Mouse (Mus musculus): ENCODE measurements around the gene Islr. TPM values are rescaled to one million over a fixed set of nuclear protein-coding genes. Genes with fewer than 3 reads are reported as not detected.

Gene Islr
- polyA plus RNA-seq, 1 experiment from 2014 or later: 210 TPM

DNA sequence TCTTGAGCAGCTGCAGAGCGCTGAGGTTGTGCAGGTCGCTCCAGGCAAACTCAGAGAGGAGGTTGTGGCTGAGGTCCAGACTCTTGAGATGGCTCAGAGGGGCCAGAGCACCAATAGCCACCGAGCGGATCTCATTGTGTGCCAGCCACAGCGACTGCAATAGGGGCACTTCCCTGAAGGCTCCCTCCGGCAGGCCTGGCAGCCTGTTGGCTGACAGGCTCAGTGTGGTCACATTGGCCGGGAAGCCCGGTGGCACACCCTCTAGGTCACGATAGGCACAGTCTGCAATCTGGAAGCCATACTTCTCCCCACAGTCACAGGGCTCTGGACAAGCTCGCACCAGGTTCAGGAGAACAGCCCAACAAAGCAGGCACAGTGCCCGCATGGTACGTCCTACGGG lies 46.3 kb downstream of the Islr start:
- no peaks in the 10 kb centered on the region for H3K9me3 ChIP-seq
- H3K4me3 ChIP-seq: peak overlapping the region; percentile 50
- H3K36me3 ChIP-seq: peaks cover 28% of the 10 kb centered on the region
- WGBS: 65% methylated on average over 13 of the region's 13 CpGs
- H3K27me3 ChIP-seq: no peaks in the 10 kb centered on the region
- peaks cover 83% of the 10 kb centered on the region for H3K4me1 ChIP-seq
- H3K9ac ChIP-seq: peak overlapping the region; percentile 78
- peak overlapping the region; percentile 91 for H3K4me2 ChIP-seq (replicated peaks)
- peak overlapping the region; percentile 100 for H3K27ac ChIP-seq
- no peak for ATAC-seq (ENCODE audit: low FRiP score, low read depth)

GRCm38 (mm10) chr9:58156819-58157560 lies 47.1 kb downstream of the Islr start:
- Histone ChIP-seq H3K4me2 (replicated peaks) (peak overlapping the region; percentile 91), H3K9ac (peak overlapping the region; percentile 78)

DNA sequence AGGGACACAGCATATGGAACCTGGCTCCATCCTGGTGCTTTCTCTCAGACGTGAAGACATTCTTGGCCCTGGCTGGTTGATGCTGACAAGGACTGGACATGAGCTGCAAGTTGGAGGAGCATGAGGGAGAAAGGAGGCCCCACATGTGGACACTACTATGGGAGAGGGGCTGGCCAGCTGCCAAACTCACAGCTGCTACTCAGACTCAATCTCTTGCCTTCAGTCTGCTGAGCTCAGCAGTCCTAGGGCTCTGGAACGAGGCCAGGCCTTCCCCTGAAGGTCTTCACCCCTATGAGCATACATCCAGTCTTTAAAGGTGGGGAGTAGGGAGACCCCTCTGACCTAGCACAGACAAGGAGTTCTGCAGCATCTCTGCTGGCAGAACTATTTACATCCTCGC lies 48.7 kb downstream of the Islr start:
- 40% methylated on average over 3 of the region's 3 CpGs for WGBS
- peak overlapping the region; percentile 3; the same call in 1 of the 2 replicates for H3K9ac ChIP-seq
- H3K9me3 ChIP-seq: no peaks in the 10 kb centered on the region
- H3K36me3 ChIP-seq: peaks cover 53% of the 10 kb centered on the region
- no peak for ATAC-seq (ENCODE audit: low FRiP score, low read depth)
- H3K4me1 ChIP-seq: peaks cover 84% of the 10 kb centered on the region
- no peaks in the 10 kb centered on the region for H3K27me3 ChIP-seq
- peak overlapping the region; percentile 50; the same call in 1 of the 2 replicates for H3K4me3 ChIP-seq
- H3K4me2 ChIP-seq (replicated peaks): peak overlapping the region; percentile 91
- peak overlapping the region; percentile 100 for H3K27ac ChIP-seq

More at GRCm38 (mm10) chr9:58156819-58157560, 47.1 kb downstream of the Islr start:
- Histone ChIP-seq H3K4me1 (peaks cover 86% of the 10 kb centered on the region), H3K27ac (peak overlapping the region; percentile 100), H3K27me3 (no peaks in the 10 kb centered on the region), H3K36me3 (peaks cover 37% of the 10 kb centered on the region), H3K4me3 (peak overlapping the region; percentile 50), H3K9me3 (no peaks in the 10 kb centered on the region)
- no peak for ATAC-seq (ENCODE audit: low FRiP score, low read depth)
- 80% methylated on average over 22 of the region's 22 CpGs for WGBS

DNA sequence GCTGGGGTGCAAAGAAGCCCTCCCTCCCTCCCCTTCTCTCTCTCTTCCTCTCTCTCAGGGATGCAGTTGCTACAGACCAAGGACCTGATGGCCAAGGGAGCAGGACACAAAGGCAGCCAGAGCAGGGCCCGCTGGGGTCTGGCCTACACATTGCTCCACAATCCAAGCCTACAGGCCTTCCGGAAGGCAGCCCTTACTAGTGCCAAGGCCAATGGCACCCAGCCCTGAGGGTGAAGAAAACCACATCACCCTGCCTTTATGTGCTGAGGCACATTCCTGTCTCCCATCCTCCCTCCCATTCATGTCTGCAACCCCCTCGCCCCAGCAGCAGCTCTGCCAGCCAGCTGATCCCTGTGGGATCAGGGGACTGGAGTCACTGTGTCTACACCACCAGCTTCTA lies 51.0 kb downstream of the Islr start:
- no peaks in the 10 kb centered on the region for H3K27me3 ChIP-seq
- peak overlapping the region; percentile 80; the same call in 1 of the 2 replicates for H3K27ac ChIP-seq
- 82% methylated on average over 3 of the region's 3 CpGs for WGBS
- no peaks in the 10 kb centered on the region for H3K9me3 ChIP-seq
- peak overlapping the region; percentile 53; the same call in 1 of the 2 replicates for H3K9ac ChIP-seq
- peaks cover 70% of the 10 kb centered on the region for H3K4me1 ChIP-seq
- H3K4me3 ChIP-seq: no peak overlapping the region
- no peak for ATAC-seq (ENCODE audit: low FRiP score, low read depth)
- H3K4me2 ChIP-seq (replicated peaks): peak overlapping the region; percentile 91
- peaks cover 68% of the 10 kb centered on the region for H3K36me3 ChIP-seq

GRCm38 (mm10) chr9:58150733-58151361 lies 53.3 kb downstream of the Islr start:
- whole genome bisulfite sequencing: 68% methylated on average over 4 of the region's 4 CpGs
- Histone ChIP-seq H3K36me3 (peaks cover 60% of the 10 kb centered on the region), H3K4me3 (no peak overlapping the region), H3K9me3 (no peaks in the 10 kb centered on the region), H3K4me2 (replicated peaks) (no peak overlapping the region), H3K27ac (no peak overlapping the region), H3K9ac (no peak overlapping the region), H3K4me1 (peaks cover 61% of the 10 kb centered on the region), H3K27me3 (no peaks in the 10 kb centered on the region)
- no peak for ATAC-seq (ENCODE audit: low FRiP score, low read depth)

DNA sequence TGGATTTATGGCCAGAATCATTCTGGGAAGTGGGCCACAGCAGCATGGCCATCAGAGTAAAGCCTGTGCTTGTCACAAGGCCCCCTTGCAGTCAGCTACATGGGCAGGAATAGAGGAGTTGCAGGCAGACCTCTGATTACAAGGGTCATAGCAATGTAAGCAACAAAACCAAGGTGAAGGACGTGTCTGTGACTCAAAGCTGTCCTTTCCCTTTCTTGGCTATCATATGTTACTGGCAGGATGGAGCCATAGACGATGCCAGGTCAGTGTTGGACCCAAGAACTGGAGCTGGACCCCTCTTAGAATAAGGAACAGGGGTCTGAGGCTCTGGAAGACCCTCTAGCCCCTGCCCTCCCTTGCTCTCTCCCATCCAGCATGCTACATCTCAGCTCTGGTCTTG lies 55.3 kb downstream of the Islr start:
- Histone ChIP-seq H3K36me3 (peaks cover 51% of the 10 kb centered on the region), H3K4me2 (replicated peaks) (no peak overlapping the region), H3K4me1 (peaks cover 54% of the 10 kb centered on the region), H3K9me3 (no peaks in the 10 kb centered on the region), H3K4me3 (no peak overlapping the region), H3K9ac (no peak overlapping the region), H3K27me3 (no peaks in the 10 kb centered on the region), H3K27ac (no peak overlapping the region)
- ATAC-seq (ENCODE audit: low FRiP score, low read depth): no peak
- 71% methylated on average over 2 of the region's 2 CpGs for WGBS

- no peaks in the 10 kb centered on the region for H3K27me3 ChIP-seq
- 84% methylated on average over 5 of the region's 5 CpGs for WGBS
- no peak for ATAC-seq (ENCODE audit: low FRiP score, low read depth)
- H3K27ac ChIP-seq: no peak overlapping the region
- H3K4me1 ChIP-seq: peaks cover 46% of the 10 kb centered on the region
- H3K4me2 ChIP-seq (replicated peaks): no peak overlapping the region
- no peak overlapping the region for H3K4me3 ChIP-seq
- H3K9me3 ChIP-seq: no peaks in the 10 kb centered on the region
- H3K36me3 ChIP-seq: peaks cover 31% of the 10 kb centered on the region
- H3K9ac ChIP-seq: no peak overlapping the region
Measured at GRCm38 (mm10) chr9:58145417-58145816, 58.7 kb downstream of the Islr start.

DNA sequence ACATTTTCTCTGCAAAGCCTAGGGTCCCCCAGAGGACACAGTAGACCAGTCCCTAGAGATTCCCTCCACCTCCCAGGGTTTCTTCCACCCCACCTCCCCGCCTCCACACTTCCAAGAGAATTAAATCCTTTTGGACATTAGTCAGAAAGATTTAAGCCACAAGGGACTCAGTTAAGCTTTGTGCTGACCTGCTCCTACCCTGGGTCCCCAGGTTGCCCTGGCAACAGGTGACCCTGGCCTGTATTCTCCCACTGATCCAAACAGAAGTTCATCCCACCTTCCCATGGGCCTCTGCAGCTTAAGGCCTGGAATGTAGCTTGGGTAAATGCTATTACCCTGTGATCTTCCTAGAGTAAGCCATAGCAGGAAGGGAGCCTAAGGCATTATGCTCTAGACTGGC lies 59.4 kb downstream of the Islr start:
- Histone ChIP-seq H3K9me3 (no peaks in the 10 kb centered on the region), H3K4me3 (no peak overlapping the region), H3K9ac (no peak overlapping the region), H3K36me3 (peaks cover 31% of the 10 kb centered on the region), H3K4me1 (peaks cover 54% of the 10 kb centered on the region), H3K4me2 (replicated peaks) (no peak overlapping the region), H3K27me3 (no peaks in the 10 kb centered on the region), H3K27ac (no peak overlapping the region)
- WGBS: 57% methylated on average over 1 of the region's 1 CpGs
- ATAC-seq (ENCODE audit: low FRiP score, low read depth): no peak

GRCm38 (mm10) chr9:58143419-58143818 lies 60.7 kb downstream of the Islr start:
- Histone ChIP-seq H3K4me3 (no peak overlapping the region), H3K9ac (0 out of 2 replicates have a peak overlapping the region, but pooled peaks have one; percentile 31)

GRCm38 (mm10) chr9:58139947-58140346 lies 64.2 kb downstream of the Islr start:
- Histone ChIP-seq H3K4me2 (replicated peaks) (no peak overlapping the region), H3K27me3 (no peaks in the 10 kb centered on the region), H3K9ac (no peak overlapping the region), H3K36me3 (peaks cover 19% of the 10 kb centered on the region), H3K9me3 (no peaks in the 10 kb centered on the region), H3K4me1 (peaks cover 63% of the 10 kb centered on the region), H3K4me3 (no peak overlapping the region), H3K27ac (no peak overlapping the region)
- no peak for ATAC-seq (ENCODE audit: low FRiP score, low read depth)
- 50% methylated on average over 6 of the region's 6 CpGs for WGBS

More at GRCm38 (mm10) chr9:58143419-58143818, 60.7 kb downstream of the Islr start:
- Histone ChIP-seq H3K4me1 (peaks cover 52% of the 10 kb centered on the region), H3K9me3 (no peaks in the 10 kb centered on the region), H3K4me2 (replicated peaks) (no peak overlapping the region), H3K36me3 (peaks cover 24% of the 10 kb centered on the region), H3K27me3 (no peaks in the 10 kb centered on the region), H3K27ac (peak overlapping the region; percentile 16; the same call in 1 of the 2 replicates)
- no peak for ATAC-seq (ENCODE audit: low FRiP score, low read depth)
- WGBS: 36% methylated on average over 7 of the region's 7 CpGs

GRCm38 (mm10) chr9:58135921-58136321 lies 68.2 kb downstream of the Islr start:
- peak overlapping the region; percentile 50 for H3K4me2 ChIP-seq (replicated peaks)
- ATAC-seq (ENCODE audit: low FRiP score, low read depth): peak; percentile 51; the same call in 1 of the 2 replicates
- 2% methylated on average over 2 of the region's 2 CpGs for WGBS

GRCm38 (mm10) chr9:58134906-58135305 lies 69.2 kb downstream of the Islr start:
- Histone ChIP-seq H3K4me1 (peaks cover 86% of the 10 kb centered on the region), H3K9me3 (no peaks in the 10 kb centered on the region), H3K4me2 (replicated peaks) (peak overlapping the region; percentile 50), H3K27ac (peak overlapping the region; percentile 85), H3K9ac (no peak overlapping the region; the same call in 1 of the 2 replicates), H3K36me3 (peaks cover 3% of the 10 kb centered on the region), H3K27me3 (no peaks in the 10 kb centered on the region), H3K4me3 (peak overlapping the region; percentile 21)
- no peak for ATAC-seq (ENCODE audit: low FRiP score, low read depth)
- 12% methylated on average over 7 of the region's 7 CpGs for WGBS

More at GRCm38 (mm10) chr9:58135921-58136321, 68.2 kb downstream of the Islr start:
- Histone ChIP-seq H3K9me3 (no peaks in the 10 kb centered on the region), H3K4me1 (peaks cover 84% of the 10 kb centered on the region), H3K27ac (peak overlapping the region; percentile 85), H3K27me3 (no peaks in the 10 kb centered on the region), H3K36me3 (peaks cover 12% of the 10 kb centered on the region), H3K9ac (peak overlapping the region; percentile 19; the same call in 1 of the 2 replicates), H3K4me3 (peak overlapping the region; percentile 21; the same call in 1 of the 2 replicates)
